Mouse (Mus musculus) c-Kit-negative CD71-positive TER-119-positive erythroid progenitor cells, embryonic 14.5 days (primary cell): ENCODE results near the gene Chd2.

Experiments
- DNase-seq: peaks from one replicate; pipeline ENCODE4 v3.0.0-alpha.2; 2013; ENCODE audit warnings: low read depth, low spot score

Gene Chd2

GRCm38 (mm10) chr7:73451594-73451993 lies 90.0 kb downstream of the Chd2 start:
- DNase-seq = no peak

GRCm38 (mm10) chr7:73442246-73442645 lies 99.4 kb downstream of the Chd2 start:
- DNase-seq = no peak

GRCm38 (mm10) chr7:73441802-73442201 lies 99.8 kb downstream of the Chd2 start:
- DNase-seq = no peak

- DNase-seq = no peak
These were observed 105.9 kb downstream of the Chd2 start for GRCm38 (mm10) chr7:73435685-73436084.

- DNase-seq = no peak
These were observed 107.3 kb downstream of the Chd2 start for GRCm38 (mm10) chr7:73434336-73434677.

GRCm38 (mm10) chr7:73433637-73434335 lies 107.8 kb downstream of the Chd2 start:
- DNase-seq = no peak

GRCm38 (mm10) chr7:73428525-73428924 lies 113.1 kb downstream of the Chd2 start:
- no peak for DNase-seq

GRCm38 (mm10) chr7:73427794-73428193 lies 113.8 kb downstream of the Chd2 start:
- DNase-seq = no peak

- no peak for DNase-seq
These were observed 114.8 kb downstream of the Chd2 start for GRCm38 (mm10) chr7:73426752-73427386.

GRCm38 (mm10) chr7:73426235-73426634 lies 115.4 kb downstream of the Chd2 start:
- no peak for DNase-seq

GRCm38 (mm10) chr7:73425451-73425850 lies 116.2 kb downstream of the Chd2 start:
- no peak for DNase-seq

GRCm38 (mm10) chr7:73424705-73425104 lies 116.9 kb downstream of the Chd2 start:
- DNase-seq = no peak

- DNase-seq = no peak
These were observed 117.4 kb downstream of the Chd2 start for GRCm38 (mm10) chr7:73424243-73424642.

- no peak for DNase-seq
These were observed 118.4 kb downstream of the Chd2 start for GRCm38 (mm10) chr7:73423236-73423635.

- peak; percentile 42 for DNase-seq
These were observed 119.2 kb downstream of the Chd2 start for GRCm38 (mm10) chr7:73422223-73423113.

GRCm38 (mm10) chr7:73421278-73422015 lies 120.2 kb downstream of the Chd2 start:
- DNase-seq = no peak

- no peak for DNase-seq
These were observed 120.8 kb downstream of the Chd2 start for GRCm38 (mm10) chr7:73420827-73421226.

- DNase-seq = no peak
These were observed 122.3 kb downstream of the Chd2 start for GRCm38 (mm10) chr7:73419375-73419774.

- no peak for DNase-seq
These were observed 127.4 kb downstream of the Chd2 start for GRCm38 (mm10) chr7:73414192-73414591.

- no peak for DNase-seq
These were observed 129.2 kb downstream of the Chd2 start for GRCm38 (mm10) chr7:73412419-73412818.

- no peak for DNase-seq
These were observed 129.6 kb downstream of the Chd2 start for GRCm38 (mm10) chr7:73411986-73412385.

GRCm38 (mm10) chr7:73411523-73411922 lies 130.1 kb downstream of the Chd2 start:
- DNase-seq = no peak
